Mouse (Mus musculus) hindlimb bud, embryonic 11.5 days (tissue): ENCODE data around the gene Tnfrsf8.

ENCODE experiments used
- DNase-seq: peaks from one replicate; pipeline ENCODE4 v3.0.0-alpha.2; 2012; ENCODE audit warnings: low read depth, low spot score; ENCODE audit errors: extremely low spot score

Tnfrsf8 gene

GRCm38 (mm10) chr4:145271634-145272033, 43.3 kb downstream of the Tnfrsf8 start:
- no peak for DNase-seq

- DNase-seq: no peak
Measured at GRCm38 (mm10) chr4:145270136-145270535, 44.8 kb downstream of the Tnfrsf8 start.

DNA sequence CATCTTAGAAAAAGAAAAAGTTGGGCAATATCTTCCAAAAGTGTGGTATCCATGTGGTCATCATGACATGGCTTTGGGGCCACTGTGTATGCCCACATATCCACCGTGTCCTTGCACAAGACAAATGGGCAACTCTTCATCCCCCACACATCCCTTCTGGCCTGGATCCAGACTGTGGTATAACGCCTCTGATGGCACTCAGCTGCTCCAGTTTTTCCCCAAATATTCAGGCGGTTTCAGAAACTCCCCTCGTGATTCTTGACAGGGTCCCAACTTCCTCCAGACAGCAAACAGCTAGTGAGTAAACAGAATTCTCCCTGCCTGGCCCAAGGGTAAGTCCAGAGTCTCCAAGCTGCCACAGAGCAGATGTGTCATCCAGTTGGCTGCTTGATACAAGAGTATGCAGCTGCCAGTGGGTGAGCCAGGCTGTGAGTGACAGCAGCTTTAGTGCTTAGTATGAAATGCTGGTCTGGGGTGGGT, 47.3 kb downstream of the Tnfrsf8 start:
- no peak for DNase-seq

GRCm38 (mm10) chr4:145266505-145266904, 48.5 kb downstream of the Tnfrsf8 start:
- DNase-seq: no peak

GRCm38 (mm10) chr4:145264761-145265160, 50.2 kb downstream of the Tnfrsf8 start:
- DNase-seq: no peak

- DNase-seq: no peak
Measured at GRCm38 (mm10) chr4:145263583-145263982, 51.4 kb downstream of the Tnfrsf8 start.

- no peak for DNase-seq
Measured at GRCm38 (mm10) chr4:145260802-145261201, 54.2 kb downstream of the Tnfrsf8 start.

GRCm38 (mm10) chr4:145257751-145258434, 57.1 kb downstream of the Tnfrsf8 start:
- DNase-seq: no peak

GRCm38 (mm10) chr4:145256144-145256543, 58.8 kb downstream of the Tnfrsf8 start:
- DNase-seq: no peak

DNA sequence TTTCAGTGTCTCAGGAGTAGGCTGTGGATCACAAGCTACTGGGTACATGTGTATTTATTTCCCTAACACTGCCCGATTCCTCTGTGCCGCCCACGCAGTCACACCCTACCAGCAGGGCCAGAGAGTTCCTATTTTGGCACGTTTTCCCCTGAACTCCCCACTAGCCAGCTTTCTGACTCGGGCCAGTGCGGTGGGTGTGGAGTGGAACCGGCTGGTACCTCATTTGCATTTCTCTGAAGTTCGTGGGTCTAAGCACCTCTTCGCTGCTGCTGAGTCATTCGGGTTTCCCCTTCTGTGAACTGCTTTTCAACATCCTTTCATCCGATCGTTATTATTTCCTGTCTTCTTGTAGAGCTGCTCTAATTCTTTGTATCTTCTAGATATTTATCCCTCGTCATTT, 60.5 kb downstream of the Tnfrsf8 start:
- no peak for DNase-seq

GRCm38 (mm10) chr4:145252611-145253010, 62.4 kb downstream of the Tnfrsf8 start:
- DNase-seq: no peak

DNA sequence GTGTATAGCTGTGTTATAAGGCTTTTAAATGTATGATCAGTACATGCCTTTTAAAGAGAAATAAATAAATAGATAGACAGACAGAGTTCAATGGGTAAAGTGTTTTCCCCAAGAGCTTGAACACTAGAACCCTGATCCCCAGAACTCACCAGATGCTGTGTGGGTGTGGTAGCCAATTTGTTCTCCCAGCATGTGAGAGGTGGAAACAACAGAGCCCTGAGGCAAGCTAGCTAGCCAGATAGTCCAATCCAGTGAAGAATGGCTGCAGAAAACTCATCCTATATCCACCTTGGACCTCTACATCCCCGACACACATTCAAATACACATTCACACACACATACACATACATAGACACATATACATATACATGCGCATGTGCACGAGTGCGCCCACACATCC, 63.4 kb downstream of the Tnfrsf8 start:
- no peak for DNase-seq

- DNase-seq: no peak
Measured at GRCm38 (mm10) chr4:145250002-145250401, 65.0 kb downstream of the Tnfrsf8 start.

GRCm38 (mm10) chr4:145247556-145247955, 67.4 kb downstream of the Tnfrsf8 start:
- no peak for DNase-seq

DNA sequence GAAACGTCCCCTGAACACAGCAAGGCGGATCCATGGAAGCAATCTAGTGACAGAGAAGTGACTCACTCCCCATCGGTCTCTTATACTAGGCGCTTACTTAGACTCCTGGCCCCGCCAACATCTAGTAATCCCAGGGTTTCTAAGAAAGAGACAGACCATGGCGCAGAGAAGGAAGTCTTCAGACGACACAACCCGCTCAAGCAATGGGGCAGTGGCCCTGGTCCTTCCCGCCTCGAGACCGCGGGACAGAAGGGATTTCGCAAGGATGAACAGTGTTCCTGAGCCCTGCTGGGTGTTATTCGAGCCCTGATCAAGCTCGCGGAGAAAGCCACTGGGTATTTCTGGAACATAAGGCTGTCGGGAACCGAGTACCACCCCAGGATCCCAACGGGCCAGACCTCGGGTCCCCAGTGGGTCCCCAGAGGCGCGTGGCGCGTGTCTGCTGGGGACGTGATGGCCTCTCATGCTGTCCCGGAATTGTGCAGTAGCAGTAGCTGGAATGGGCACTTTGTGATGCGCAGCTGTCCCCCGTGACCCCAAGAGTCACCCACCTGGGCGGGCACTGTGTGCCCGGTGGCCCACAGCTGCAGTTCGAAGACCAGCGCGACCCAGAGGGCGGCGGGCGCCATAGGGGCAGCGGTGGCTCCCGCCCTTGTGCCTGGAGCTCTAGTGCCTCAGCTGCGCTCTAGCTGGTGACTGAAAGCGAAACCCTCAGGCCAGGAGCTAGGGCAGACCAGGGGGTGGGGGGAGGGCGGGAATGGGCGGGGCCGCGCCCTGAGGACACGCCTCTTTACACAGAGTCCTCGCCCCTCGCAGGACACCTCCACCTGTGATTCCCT, 68.6 kb downstream of the Tnfrsf8 start, which contains the start of gene Tnfrsf1b:
Gene Tnfrsf1b (minus strand): TSS at position 698 of the 839 bp plus-strand sequence.
- DNase-seq: no peak

GRCm38 (mm10) chr4:145245581-145245980, 69.4 kb downstream of the Tnfrsf8 start:
- no peak for DNase-seq

DNA sequence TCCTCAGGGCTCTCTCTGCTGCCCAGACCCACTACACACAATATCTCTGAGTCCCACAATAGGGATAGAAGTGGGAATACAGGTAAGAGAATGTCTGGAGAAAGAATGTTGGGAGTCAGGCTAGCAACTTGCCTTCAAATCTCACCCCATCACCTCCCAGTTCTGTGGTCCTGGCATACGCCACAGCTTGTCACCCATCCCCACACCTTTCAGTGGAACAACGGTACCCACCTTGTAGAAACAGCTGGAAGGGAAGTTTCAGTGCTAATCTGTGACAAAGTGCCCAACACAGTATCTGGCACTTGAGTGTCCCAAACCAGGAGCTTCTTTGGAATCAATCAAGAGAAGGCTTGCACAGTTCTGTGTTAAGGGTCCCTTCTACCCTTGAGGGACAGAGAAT, 70.3 kb downstream of the Tnfrsf8 start:
- no peak for DNase-seq

DNA sequence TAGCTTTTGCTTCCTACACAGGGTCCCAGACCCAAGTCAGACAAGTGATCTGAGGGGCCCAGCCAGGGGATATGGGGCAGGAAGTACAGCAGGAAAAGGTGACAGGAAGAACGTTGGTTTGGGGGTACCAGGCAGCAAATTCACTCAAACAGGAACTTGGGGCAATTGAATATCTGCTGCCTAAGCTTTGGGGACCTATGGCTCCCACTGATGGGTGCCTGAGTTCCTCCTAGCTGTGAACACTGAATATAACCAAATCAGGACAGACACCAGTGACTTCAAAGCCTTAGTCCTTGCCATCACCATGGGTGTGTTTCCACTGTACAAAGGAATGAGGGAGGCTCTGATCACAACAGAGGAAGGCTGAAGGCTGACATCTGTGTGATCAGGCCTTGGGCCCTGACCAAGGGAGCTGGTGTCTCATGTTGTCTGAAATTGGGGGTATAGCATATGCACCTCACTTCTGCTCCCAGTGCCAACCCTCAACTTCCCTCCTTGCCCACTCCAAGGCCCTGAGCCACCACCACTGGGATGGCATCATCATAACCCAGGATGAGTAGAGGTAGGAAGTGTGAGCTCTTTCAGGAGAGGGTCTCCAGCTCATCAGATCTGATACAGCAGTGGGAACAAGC, 72.1 kb downstream of the Tnfrsf8 start:
- DNase-seq: no peak

DNA sequence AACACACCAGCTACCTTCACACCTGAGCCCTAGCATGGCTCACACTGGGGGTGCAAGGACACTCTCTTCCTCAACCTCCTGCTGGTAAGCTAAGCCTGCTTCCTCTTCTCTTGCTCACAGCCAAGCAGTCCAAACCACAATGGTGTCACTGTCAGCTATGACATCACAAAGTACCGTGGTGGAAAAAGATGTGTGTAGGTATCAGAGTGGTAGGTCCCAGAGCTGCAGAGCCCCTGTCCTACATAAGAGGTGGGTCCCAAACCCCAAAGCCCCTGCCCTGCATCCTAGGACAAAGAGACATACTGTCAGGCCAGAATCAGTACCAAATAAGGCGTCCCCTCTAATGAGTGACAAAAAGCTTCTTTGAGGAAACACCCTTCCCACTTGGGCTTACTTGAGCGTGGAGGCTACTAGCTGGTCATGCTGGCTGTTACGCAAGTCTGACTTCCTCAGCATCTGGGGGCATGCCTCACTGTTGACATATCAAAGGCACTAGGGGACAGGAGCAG, 74.2 kb downstream of the Tnfrsf8 start:
- DNase-seq: no peak

- DNase-seq: no peak
Measured at GRCm38 (mm10) chr4:145239049-145239830, 75.7 kb downstream of the Tnfrsf8 start.

DNA sequence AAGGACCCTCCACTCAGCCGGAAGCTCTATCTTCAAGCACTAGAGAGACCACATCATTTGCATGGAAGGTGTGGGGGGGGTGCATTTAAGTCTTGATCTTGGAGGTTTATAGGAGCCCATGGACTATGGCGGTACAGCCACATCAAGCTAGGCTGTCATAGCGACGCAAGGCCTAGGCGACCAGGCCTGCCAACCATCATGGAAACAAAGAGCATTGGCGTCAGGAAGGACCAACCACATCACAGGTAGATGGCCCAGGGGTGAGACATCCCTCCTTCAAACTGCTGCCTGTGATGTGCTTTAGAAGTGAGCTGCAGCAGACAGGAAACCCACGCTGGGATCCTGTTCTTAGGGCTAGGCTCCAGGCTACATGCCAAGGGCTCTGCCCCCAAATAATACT, 78.9 kb downstream of the Tnfrsf8 start:
- no peak for DNase-seq
